Mouse (Mus musculus) hematopoietic stem cell, adult 5-6 weeks (primary cell): ENCODE results near the gene Mrps18c. TPM values are rescaled to one million over a fixed set of nuclear protein-coding genes. Genes with fewer than 3 reads are reported as not detected.

Experiments used
- total RNA-seq: library from RNA; stranded (forward); fragments of 172-1452, 232-1000 nt; gene quantifications from 2 replicates; pipeline ENCODE4 v1.2.3, GENCODE M21; 2017

Gene Mrps18c
- total RNA-seq, 1 experiment from 2014 or later, result 78.1 TPM

Other genes starting within 250 kb of the Mrps18c start
- gene Plac8, start 226.4 kb upstream of the Mrps18c start, total RNA-seq, result 739 and 944 TPM in 2 replicates
- 46.2 and 51.4 TPM in 2 replicates for gene Coq2, start 123.5 kb upstream of the Mrps18c start, total RNA-seq
- 7.1 and 7.9 TPM in 2 replicates for gene Hpse, start 78.9 kb upstream of the Mrps18c start, total RNA-seq
- 20.6 and 29.9 TPM in 2 replicates for gene Helq, start within 50 bp of the Mrps18c start, total RNA-seq
- gene Abraxas1, start 22.3 kb downstream of the Mrps18c start, total RNA-seq, result 51.8 and 54.5 TPM in 2 replicates
- 0.81 and 0.94 TPM in 2 replicates for gene Gpat3, start 47.1 kb downstream of the Mrps18c start, total RNA-seq